Mouse (Mus musculus) cortical plate, adult 2 months (tissue): ENCODE results near the gene Ing4.

Source experiments
- CTCF ChIP-seq: fragments of 200-500 bp; IDR thresholded peaks from 2 replicates; pipeline ENCODE4 v1.5.1; 2011; ENCODE audit warnings: mild to moderate bottlenecking, control low read depth, low read length; ENCODE audit not compliant: insufficient read depth; ENCODE audit errors: extremely low read depth
- POLR2A ChIP-seq: fragments of 200-500 bp; IDR thresholded peaks from 2 replicates; pipeline ENCODE4 v1.6.1; 2011; ENCODE audit warnings: mild to moderate bottlenecking, low read length, control low read depth; ENCODE audit not compliant: insufficient read depth; ENCODE audit errors: extremely low read depth

DNA sequence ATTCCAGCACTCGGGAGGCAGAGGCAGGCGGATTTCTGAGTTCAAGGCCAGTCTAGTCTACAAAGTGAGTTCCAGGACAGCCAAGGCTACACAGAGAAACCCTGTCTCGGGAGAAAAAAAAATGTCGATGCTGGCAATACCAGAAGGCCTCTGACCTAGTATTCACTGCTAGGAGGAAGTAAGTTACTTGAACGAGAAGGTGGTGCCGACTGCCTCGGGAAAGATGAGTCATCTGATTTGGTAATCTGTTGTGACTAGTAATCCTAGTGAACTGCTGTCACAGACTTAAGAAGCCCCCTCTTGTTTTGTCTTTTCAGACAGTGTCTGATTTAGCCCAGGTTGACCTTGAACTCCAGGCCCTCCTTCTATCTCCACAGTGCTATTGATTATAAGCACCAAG is 1.5 kb downstream of the Ing4 start:
- no peak for TF ChIP-seq CTCF
- no peak for TF ChIP-seq POLR2A
